Mouse (Mus musculus) liver, adult 2 months (tissue): ENCODE data around the gene Gabbr2.

ENCODE experiments used
- CTCF ChIP-seq: fragments of 200-500 bp; IDR thresholded peaks from 2 replicates; pipeline ENCODE4 v1.5.1; 2011; ENCODE audit warnings: low read depth, low read length, control low read depth
- POLR2A ChIP-seq: fragments of 200-500 bp; IDR thresholded peaks from 2 replicates; pipeline ENCODE4 v1.6.1; 2011; ENCODE audit warnings: low read length, control low read depth; ENCODE audit not compliant: insufficient read depth; ENCODE audit errors: extremely low read depth

- TF ChIP-seq CTCF (no peak), POLR2A (no peak)
Observed at GRCm38 (mm10) chr4:46727153-46727552, 264.5 kb downstream of the Gabbr2 start.
